Mouse (Mus musculus) heart, embryonic 10.5 days (tissue): ENCODE results near the gene Lage3. TPM values are rescaled to one million over a fixed set of nuclear protein-coding genes. Genes with fewer than 3 reads are reported as not detected.
"Not testable (repeated sequence)": the region's sequence is repeated elsewhere in the genome, so short reads cannot be mapped to it uniquely, and the experiment has no call there.

Source experiments
- DNase-seq: peaks from one replicate; pipeline ENCODE4 v3.0.0-alpha.2; 2017; ENCODE audit warnings: low spot score
- H3K27ac ChIP-seq: fragments of 300-500 bp; sonication (generic); 2 replicates; pipeline ENCODE4 v1.5.1; 2016; ENCODE audit warnings: mild to moderate bottlenecking
- H3K27me3 ChIP-seq: fragments of 300-500 bp; sonication (generic); 2 replicates; pipeline ENCODE4 v1.6.1; 2016; ENCODE audit warnings: mild to moderate bottlenecking; ENCODE audit not compliant: poor library complexity, insufficient read depth, severe bottlenecking
- H3K36me3 ChIP-seq: fragments of 300-500 bp; sonication (generic); 2 replicates; pipeline ENCODE4 v1.6.1; 2016; ENCODE audit warnings: mild to moderate bottlenecking, moderate library complexity
- H3K4me1 ChIP-seq: fragments of 300-500 bp; sonication (generic); 2 replicates; pipeline ENCODE4 v1.6.1; 2016; ENCODE audit warnings: mild to moderate bottlenecking
- H3K4me3 ChIP-seq: fragments of 300-500 bp; sonication (generic); 2 replicates; pipeline ENCODE4 v1.5.1; 2016; ENCODE audit warnings: mild to moderate bottlenecking, moderate library complexity
- H3K9me3 ChIP-seq: fragments of 300-500 bp; sonication (generic); 2 replicates; pipeline ENCODE4 v1.6.1; 2016; ENCODE audit warnings: mild to moderate bottlenecking, moderate library complexity
- WGBS: fragments of 180-500 bp; shearing (Covaris S2); methylation state at CpG from one replicate; pipeline ENCODE4 v1.1.7; 2016; 5-methylcytosine and 5-hydroxymethylcytosine counted together
- polyA plus RNA-seq: library from polyadenylated mRNA; unstranded; fragments of >200 nt; fragmentation: Nextera tagmentation; extraction: Ambion mirVana; gene quantifications from 2 replicates; pipeline ENCODE4 v1.2.1, GENCODE M21; 2016

Gene Lage3
- 103 and 105 TPM in 2 replicates for polyA plus RNA-seq

DNA sequence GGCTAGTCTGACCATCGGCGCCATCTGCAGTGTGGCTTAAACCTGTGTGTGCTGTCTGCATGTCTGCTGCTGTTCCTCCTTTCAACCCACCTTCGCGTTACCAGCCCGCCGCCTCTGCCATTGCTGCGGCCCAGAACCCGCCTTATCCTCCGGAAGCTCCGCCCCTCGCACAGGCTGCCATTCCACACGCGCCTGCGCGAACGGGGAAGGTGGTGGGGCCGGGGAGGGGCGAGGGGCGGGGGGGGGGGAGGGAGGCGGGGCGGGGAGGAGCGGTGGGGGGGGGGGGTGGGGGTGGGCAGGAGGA lies at the start of gene Lage3:
Gene Lage3, minus strand, starts transcription at position 152 of the 304 bp plus-strand sequence.
- peak within 1 kb of the TSS; percentile 76 for H3K27ac ChIP-seq
- no peaks in the 10 kb centered on the region for H3K27me3 ChIP-seq
- 0 out of 2 replicates have a peak, but pooled peaks cover 3% of the 10 kb centered on the region for H3K4me1 ChIP-seq
- no peaks in the 10 kb centered on the region for H3K36me3 ChIP-seq
- DNase-seq, result peak; percentile 84
- H3K9me3 ChIP-seq, result no peaks in the 10 kb centered on the region
- WGBS, result 29% methylated on average over 7 of the region's 22 CpGs
- H3K4me3 ChIP-seq, result peak within 1 kb of the TSS; percentile 62

DNA sequence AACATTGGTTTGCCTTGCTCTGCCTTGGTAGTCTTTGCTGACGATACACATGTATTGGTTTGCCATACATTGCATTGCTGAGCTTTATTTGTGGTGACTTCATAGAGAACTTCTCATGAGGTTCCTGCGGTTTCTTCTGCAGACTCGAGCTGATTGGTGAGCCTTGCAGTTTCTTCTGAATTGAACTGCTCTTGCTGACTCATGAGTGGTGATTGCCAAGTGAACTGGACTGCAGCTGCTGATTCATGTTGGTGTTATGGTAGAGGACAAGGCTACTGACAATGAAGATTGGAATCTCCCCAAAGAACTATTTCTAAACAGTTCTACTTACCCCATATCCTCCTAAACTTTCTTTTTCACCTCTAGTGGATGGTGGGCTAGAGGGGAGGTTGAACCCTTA lies 46.7 kb upstream of the Lage3 start:
- H3K9me3 ChIP-seq, result no peaks in the 10 kb centered on the region
- H3K27ac ChIP-seq, result no peak overlapping the region
- no peaks in the 10 kb centered on the region for H3K27me3 ChIP-seq
- no peak for DNase-seq
- H3K36me3 ChIP-seq, result no peaks in the 10 kb centered on the region
- WGBS, result 81% methylated on average over 3 of the region's 3 CpGs
- H3K4me3 ChIP-seq, result no peak overlapping the region
- no peaks in the 10 kb centered on the region for H3K4me1 ChIP-seq

GRCm38 (mm10) chrX:74392535-74393443 lies 39.4 kb upstream of the Lage3 start, which contains the start of the genes Fam3a and Ikbkg:
TSS of gene Fam3a (minus strand) at chrX:74393272.
TSS of gene Ikbkg (plus strand) at chrX:74393290.
- 11% methylated on average over 30 of the region's 30 CpGs for WGBS
- Histone ChIP-seq H3K27me3 (no peaks in the 10 kb centered on the region), H3K36me3 (no peaks in the 10 kb centered on the region), H3K4me3 (peak within 1 kb of the TSS; percentile 68), H3K27ac (peak within 1 kb of the TSS; percentile 93), H3K9me3 (no peaks in the 10 kb centered on the region), H3K4me1 (no peaks in the 10 kb centered on the region)
- peak; percentile 97 for DNase-seq

DNA sequence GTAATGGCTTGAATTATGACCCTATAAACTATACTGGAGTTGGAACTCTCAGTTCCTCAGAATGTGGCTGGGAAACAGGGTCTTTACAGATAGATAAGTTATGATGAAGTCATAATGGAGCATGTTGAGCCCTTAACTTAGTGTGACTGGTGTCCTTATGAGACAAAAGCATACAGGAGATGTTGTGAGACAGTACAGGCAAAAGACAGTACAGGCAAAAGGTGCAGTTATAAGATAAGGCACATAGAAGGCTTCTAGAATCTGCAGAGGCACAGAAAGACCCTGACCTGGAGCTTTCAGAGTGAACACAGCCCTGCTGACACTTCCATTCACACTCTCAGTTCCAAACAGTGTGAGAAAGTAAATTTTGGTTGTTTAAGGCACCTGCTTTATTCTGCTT lies 34.7 kb upstream of the Lage3 start:
- Histone ChIP-seq H3K36me3 (peaks cover 24% of the 10 kb centered on the region), H3K4me3 (no peak overlapping the region), H3K4me1 (no peaks in the 10 kb centered on the region), H3K27me3 (no peaks in the 10 kb centered on the region), H3K9me3 (no peaks in the 10 kb centered on the region), H3K27ac (no peak overlapping the region)
- no peak for DNase-seq

- Histone ChIP-seq H3K4me1 (no peaks in the 10 kb centered on the region), H3K36me3 (peaks cover 24% of the 10 kb centered on the region), H3K9me3 (no peaks in the 10 kb centered on the region), H3K4me3 (no peak overlapping the region), H3K27me3 (no peaks in the 10 kb centered on the region), H3K27ac (no peak overlapping the region)
- WGBS, result 81% methylated on average over 2 of the region's 2 CpGs
- DNase-seq, result peak; percentile 71
Observed at GRCm38 (mm10) chrX:74384451-74384850, 31.0 kb upstream of the Lage3 start.

- H3K9me3 ChIP-seq, result no peaks in the 10 kb centered on the region
- 28% methylated on average over 32 of the region's 32 CpGs for whole genome bisulfite sequencing
- peak within 1 kb of the TSS; percentile 81 for H3K27ac ChIP-seq
Observed at GRCm38 (mm10) chrX:74372888-74373549, 19.6 kb upstream of the Lage3 start, which contains the start of the genes Ubl4a and Slc10a3. TSS of gene Ubl4a (minus strand) at chrX:74373218. TSS of gene Slc10a3 (minus strand) at chrX:74373349.

GRCm38 (mm10) chrX:74368209-74368909 lies 14.9 kb upstream of the Lage3 start:
- 15% methylated on average over 46 of the region's 49 CpGs for WGBS
- no peaks in the 10 kb centered on the region for H3K9me3 ChIP-seq
- peak overlapping the region; percentile 70 for H3K4me3 ChIP-seq
- no peaks in the 10 kb centered on the region for H3K27me3 ChIP-seq
- H3K4me1 ChIP-seq, result 0 out of 2 replicates have a peak, but pooled peaks cover 14% of the 10 kb centered on the region
- H3K36me3 ChIP-seq, result 0 out of 2 replicates have a peak, but pooled peaks cover 13% of the 10 kb centered on the region
- peak; percentile 84 for DNase-seq
- H3K27ac ChIP-seq, result peak overlapping the region; percentile 91

More at GRCm38 (mm10) chrX:74372888-74373549, 19.6 kb upstream of the Lage3 start, which contains the start of the genes Ubl4a and Slc10a3:
- H3K4me1 ChIP-seq, result 0 out of 2 replicates have a peak, but pooled peaks cover 4% of the 10 kb centered on the region
- H3K4me3 ChIP-seq, result peak within 1 kb of the TSS; percentile 62
- DNase-seq, result peak; percentile 95
- H3K36me3 ChIP-seq, result 0 out of 2 replicates have a peak, but pooled peaks cover 4% of the 10 kb centered on the region
- no peaks in the 10 kb centered on the region for H3K27me3 ChIP-seq

- 69% methylated on average over 10 of the region's 10 CpGs for WGBS
- H3K27ac ChIP-seq, result peak overlapping the region; percentile 91
Observed at GRCm38 (mm10) chrX:74367512-74367911, 14.1 kb upstream of the Lage3 start.

DNA sequence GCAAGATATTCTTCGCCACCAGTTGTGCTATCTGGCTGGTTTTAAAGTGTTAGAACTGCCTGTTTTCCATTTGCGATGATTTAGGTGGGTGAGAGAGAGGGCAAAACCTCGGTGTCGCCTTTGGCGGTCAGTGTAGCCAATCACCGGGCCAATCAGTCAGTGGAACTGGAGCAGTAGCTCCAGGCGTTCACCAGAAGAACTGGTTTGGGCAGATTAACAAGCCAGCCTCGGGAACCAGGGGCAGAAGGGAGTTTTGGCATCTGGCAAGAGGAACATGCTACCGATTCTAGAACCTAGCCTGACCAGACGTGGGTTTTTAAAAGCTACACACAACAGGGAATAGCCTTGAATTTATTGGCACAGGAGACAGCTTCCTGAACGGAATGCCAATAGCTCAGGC lies 5.8 kb upstream of the Lage3 start:
- no peak overlapping the region for H3K4me3 ChIP-seq
- no peak for DNase-seq
- no peaks in the 10 kb centered on the region for H3K9me3 ChIP-seq
- no peaks in the 10 kb centered on the region for H3K36me3 ChIP-seq
- H3K4me1 ChIP-seq, result no peaks in the 10 kb centered on the region
- WGBS, result 51% methylated on average over 11 of the region's 11 CpGs
- no peaks in the 10 kb centered on the region for H3K27me3 ChIP-seq
- H3K27ac ChIP-seq, result no peak overlapping the region

More at GRCm38 (mm10) chrX:74367512-74367911, 14.1 kb upstream of the Lage3 start:
- H3K4me1 ChIP-seq, result 0 out of 2 replicates have a peak, but pooled peaks cover 12% of the 10 kb centered on the region
- peak overlapping the region; percentile 70 for H3K4me3 ChIP-seq
- no peaks in the 10 kb centered on the region for H3K27me3 ChIP-seq
- 0 out of 2 replicates have a peak, but pooled peaks cover 13% of the 10 kb centered on the region for H3K36me3 ChIP-seq
- no peaks in the 10 kb centered on the region for H3K9me3 ChIP-seq
- DNase-seq, result no peak

DNA sequence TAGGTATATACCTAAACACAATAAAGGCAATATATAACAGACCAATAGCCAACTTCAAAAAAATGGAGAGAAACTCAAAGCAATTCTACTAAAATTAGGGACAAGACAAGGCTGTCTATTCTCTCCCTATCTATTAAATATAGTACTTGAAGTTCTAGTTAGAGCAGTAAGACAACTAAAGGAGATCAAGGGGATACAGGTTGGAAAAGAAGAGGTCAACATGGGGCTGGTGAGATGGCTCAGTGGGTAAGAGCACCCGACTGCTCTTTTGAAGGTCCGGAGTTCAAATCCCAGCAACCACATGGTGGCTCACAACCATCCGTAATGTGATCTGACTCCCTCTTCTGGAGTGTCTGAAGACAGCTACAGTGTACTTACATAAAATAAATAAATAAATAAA lies 3.7 kb upstream of the Lage3 start:
- not testable (repeated sequence) for H3K9me3 ChIP-seq, H3K36me3 ChIP-seq, DNase-seq, H3K4me3 ChIP-seq, H3K4me1 ChIP-seq, H3K27me3 ChIP-seq, H3K27ac ChIP-seq
- 91% methylated on average over 3 of the region's 3 CpGs for WGBS

DNA sequence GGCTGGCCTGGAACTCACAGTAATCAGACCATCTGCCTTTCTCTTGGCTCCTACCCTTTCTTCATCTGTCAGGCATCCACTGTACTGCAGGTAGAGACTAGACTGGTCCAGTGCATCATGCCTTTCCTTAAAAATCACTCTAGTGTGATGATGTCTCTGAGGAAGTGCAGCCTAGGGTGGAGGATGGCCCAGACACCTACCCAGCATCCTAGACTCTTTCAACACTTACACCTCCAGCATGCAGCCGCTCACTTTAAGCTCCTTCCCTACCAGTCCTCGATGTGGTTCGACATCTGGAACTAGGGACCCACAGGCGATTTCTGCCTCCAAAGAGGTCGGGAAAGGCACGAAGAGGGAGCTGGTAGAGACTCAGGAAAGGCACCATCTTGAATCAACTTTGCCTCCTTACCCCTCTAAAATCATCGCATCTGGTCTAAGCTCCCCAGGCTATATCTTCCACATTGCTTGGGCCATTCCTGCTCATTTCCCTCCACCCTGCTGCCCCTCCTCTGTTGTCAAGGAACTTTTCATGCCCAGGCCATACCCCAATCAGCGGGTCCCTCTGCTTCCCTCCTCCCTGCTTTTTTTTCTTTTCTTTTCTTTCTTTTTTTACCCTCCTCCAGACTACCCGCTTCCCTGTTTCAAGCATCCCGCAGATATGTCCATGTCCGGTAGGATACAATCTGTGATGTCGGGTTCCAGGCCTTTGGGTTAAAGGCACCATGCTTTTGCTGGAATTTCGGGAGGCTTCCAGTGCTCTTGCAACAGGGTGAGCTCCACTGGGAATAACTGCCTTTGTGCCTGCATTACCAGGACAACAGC lies 562 bp downstream of the Lage3 start:
- Histone ChIP-seq H3K9me3 (no peaks in the 10 kb centered on the region), H3K36me3 (no peaks in the 10 kb centered on the region), H3K4me3 (peak overlapping the region; percentile 62), H3K4me1 (0 out of 2 replicates have a peak, but pooled peaks cover 3% of the 10 kb centered on the region), H3K27me3 (no peaks in the 10 kb centered on the region), H3K27ac (peak overlapping the region; percentile 76)
- no peak for DNase-seq
- WGBS, result 22% methylated on average over 13 of the region's 13 CpGs
